Mouse (Mus musculus) limb, embryonic 12.5 days (tissue): Measurements from ENCODE around the gene Hacd1. TPM values are rescaled to one million over a fixed set of nuclear protein-coding genes. Genes with fewer than 3 reads are reported as not detected.

Experiments used
- ATAC-seq: fragments of 200-750 bp; cut with Nextera tagmentation; 2 replicates; pipeline ENCODE4 v1.8.0; 2017; ENCODE audit warnings: low read depth, moderate TSS enrichment; ENCODE audit not compliant: insufficient number of reproducible peaks, insufficient read depth, low FRiP score, low TSS enrichment
- H3K27ac ChIP-seq: fragments of 300-500 bp; sonication (generic); 2 replicates; pipeline ENCODE4 v1.5.1; 2016; ENCODE audit warnings: mild to moderate bottlenecking, moderate library complexity
- H3K27me3 ChIP-seq: fragments of 300-500 bp; sonication (generic); 2 replicates; pipeline ENCODE4 v1.6.1; 2016; ENCODE audit warnings: mild to moderate bottlenecking, moderate library complexity
- H3K36me3 ChIP-seq: fragments of 300-500 bp; sonication (generic); 2 replicates; pipeline ENCODE4 v1.6.1; 2016; ENCODE audit warnings: mild to moderate bottlenecking, moderate library complexity
- H3K4me1 ChIP-seq: fragments of 300-500 bp; sonication (generic); replicated peaks from 2 replicates; pipeline ENCODE4 v1.6.1; 2016
- H3K4me2 ChIP-seq: fragments of 300-500 bp; sonication (generic); 2 replicates; pipeline ENCODE4 v1.6.1; 2016; ENCODE audit warnings: mild to moderate bottlenecking, moderate library complexity
- H3K4me3 ChIP-seq: fragments of 300-500 bp; sonication (generic); replicated peaks from 2 replicates; pipeline ENCODE4 v1.5.1; 2016; ENCODE audit warnings: mild to moderate bottlenecking
- H3K9ac ChIP-seq: fragments of 300-500 bp; sonication (generic); replicated peaks from 2 replicates; pipeline ENCODE4 v1.6.1; 2016; ENCODE audit warnings: mild to moderate bottlenecking, moderate library complexity
- H3K9me3 ChIP-seq: fragments of 300-500 bp; sonication (generic); 2 replicates; pipeline ENCODE4 v1.6.1; 2016; ENCODE audit warnings: mild to moderate bottlenecking, moderate library complexity
- WGBS: fragments of 180-500 bp; shearing (Covaris S2); methylation state at CpG from one replicate; pipeline ENCODE4 v1.1.7; 2016; 5-methylcytosine and 5-hydroxymethylcytosine counted together
- polyA plus RNA-seq: library from polyadenylated mRNA; unstranded; fragments of >200 nt; fragmentation: Nextera tagmentation; extraction: Ambion mirVana; gene quantifications from 2 replicates; pipeline ENCODE4 v1.2.1, GENCODE M21; 2016

The Hacd1 gene
- polyA plus RNA-seq, 1 experiment from 2014 or later, result 44.9 TPM

DNA sequence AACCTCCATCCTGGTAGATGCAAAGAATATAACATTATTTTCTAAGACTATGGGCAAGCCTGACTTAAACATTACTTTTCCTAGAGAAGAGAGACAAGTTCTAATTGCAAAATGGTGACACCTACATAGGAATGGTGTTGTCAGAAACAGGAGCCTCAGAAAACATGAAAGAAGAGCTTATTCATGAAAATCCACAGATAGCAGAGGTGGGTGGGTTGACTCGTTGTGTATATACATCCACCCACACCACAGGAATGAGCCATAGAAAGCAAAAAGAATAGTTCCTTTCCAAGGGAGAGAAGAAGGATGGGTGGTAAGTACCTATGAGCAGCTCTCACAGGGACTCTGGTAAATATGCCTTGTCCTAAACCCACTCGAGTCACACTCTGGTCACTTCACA lies 239.3 kb downstream of the Hacd1 start:
- H3K4me1 ChIP-seq, result no peaks in the 10 kb centered on the region
- no peak for ATAC-seq
- no peak overlapping the region for H3K4me3 ChIP-seq
- WGBS, result 87% methylated on average over 2 of the region's 2 CpGs
- no peak overlapping the region for H3K4me2 ChIP-seq
- no peaks in the 10 kb centered on the region for H3K27me3 ChIP-seq
- H3K9ac ChIP-seq, result no peak overlapping the region
- H3K36me3 ChIP-seq, result no peaks in the 10 kb centered on the region
- no peaks in the 10 kb centered on the region for H3K9me3 ChIP-seq
- no peak overlapping the region for H3K27ac ChIP-seq

DNA sequence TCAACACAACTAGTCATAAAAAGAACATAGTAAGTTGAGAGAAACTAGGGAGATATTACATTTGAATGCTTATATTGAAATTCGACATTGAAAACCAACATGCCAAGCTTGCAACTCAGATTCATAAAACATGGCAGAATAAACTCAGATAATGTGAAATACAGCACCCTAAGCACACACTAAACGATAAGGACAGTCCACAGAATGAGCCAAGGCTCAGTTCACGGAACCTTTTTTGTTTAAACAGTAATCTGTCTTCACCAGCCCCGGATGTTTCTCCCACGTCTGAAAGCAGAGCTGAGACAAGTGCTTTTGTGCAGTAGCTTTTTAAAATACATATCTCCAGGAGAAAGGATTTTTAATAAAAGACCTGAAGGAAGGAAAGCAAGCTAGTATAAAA lies 247.3 kb downstream of the Hacd1 start:
- H3K27me3 ChIP-seq, result no peaks in the 10 kb centered on the region
- no peak for ATAC-seq

GRCm38 (mm10) chr2:13808008-13808407 lies 247.9 kb downstream of the Hacd1 start:
- 86% methylated on average over 4 of the region's 4 CpGs for whole genome bisulfite sequencing
- no peak for ATAC-seq
- no peak overlapping the region for H3K9ac ChIP-seq

More for the DNA sequence above, 247.3 kb downstream of the Hacd1 start:
- Histone ChIP-seq H3K9me3 (no peaks in the 10 kb centered on the region), H3K4me3 (no peak overlapping the region), H3K4me2 (no peak overlapping the region), H3K27ac (no peak overlapping the region), H3K9ac (no peak overlapping the region), H3K36me3 (no peaks in the 10 kb centered on the region), H3K4me1 (no peaks in the 10 kb centered on the region)
- WGBS, result 81% methylated on average over 5 of the region's 5 CpGs

GRCm38 (mm10) chr2:13806120-13806519 lies 249.8 kb downstream of the Hacd1 start:
- Histone ChIP-seq H3K27me3 (no peaks in the 10 kb centered on the region), H3K9ac (no peak overlapping the region), H3K4me2 (no peak overlapping the region), H3K4me3 (no peak overlapping the region), H3K36me3 (no peaks in the 10 kb centered on the region), H3K27ac (no peak overlapping the region), H3K9me3 (no peaks in the 10 kb centered on the region), H3K4me1 (no peaks in the 10 kb centered on the region)
- 88% methylated on average over 3 of the region's 3 CpGs for WGBS
- no peak for ATAC-seq

More at GRCm38 (mm10) chr2:13808008-13808407, 247.9 kb downstream of the Hacd1 start:
- H3K4me2 ChIP-seq, result no peak overlapping the region
- no peaks in the 10 kb centered on the region for H3K27me3 ChIP-seq
- no peak overlapping the region for H3K27ac ChIP-seq
- no peak overlapping the region for H3K4me3 ChIP-seq
- H3K36me3 ChIP-seq, result no peaks in the 10 kb centered on the region
- no peaks in the 10 kb centered on the region for H3K4me1 ChIP-seq
- H3K9me3 ChIP-seq, result no peaks in the 10 kb centered on the region

DNA sequence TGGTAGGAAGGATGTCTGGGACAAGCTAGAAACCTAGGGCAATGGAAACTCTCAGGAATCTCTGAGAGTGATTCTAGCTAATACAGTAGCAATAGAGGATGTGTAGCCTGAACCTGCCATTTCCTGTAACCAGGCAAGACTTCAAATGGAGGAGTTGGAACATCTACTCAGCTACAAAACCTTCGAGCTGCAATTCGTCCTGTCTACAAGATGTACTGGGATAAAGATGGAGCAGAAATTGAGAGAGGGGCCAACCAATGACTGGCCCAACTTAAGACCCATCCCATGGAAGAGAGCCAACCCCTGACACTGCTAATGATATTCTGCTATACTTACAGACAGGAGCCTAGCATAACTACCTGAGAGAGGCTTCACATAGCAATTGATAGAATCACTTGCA lies 255.3 kb downstream of the Hacd1 start:
- no peaks in the 10 kb centered on the region for H3K4me1 ChIP-seq
- H3K36me3 ChIP-seq, result no peaks in the 10 kb centered on the region
- no peak overlapping the region for H3K27ac ChIP-seq
- H3K4me3 ChIP-seq, result no peak overlapping the region
- no peaks in the 10 kb centered on the region for H3K9me3 ChIP-seq
- H3K27me3 ChIP-seq, result no peaks in the 10 kb centered on the region; the same call in 1 of the 2 replicates
- 82% methylated on average over 2 of the region's 2 CpGs for WGBS
- no peak overlapping the region for H3K9ac ChIP-seq
- no peak overlapping the region for H3K4me2 ChIP-seq
- ATAC-seq, result no peak

Other genes starting within 250 kb of the Hacd1 start
- gene Stam, start 18.0 kb upstream of the Hacd1 start, polyA plus RNA-seq, result 72.4 and 81.8 TPM in 2 replicates
- 0.05 TPM in 1 of 2 replicates, not detected in the other for gene Tmem236, start 118.4 kb upstream of the Hacd1 start, polyA plus RNA-seq
- gene Mrc1, start 173.3 kb upstream of the Hacd1 start, polyA plus RNA-seq, result 2.5 and 3.4 TPM in 2 replicates